Mouse (Mus musculus) erythroblast, adult 5-6 weeks (primary cell): Measurements from ENCODE around the gene Arhgap19. TPM values are rescaled to one million over a fixed set of nuclear protein-coding genes. Genes with fewer than 3 reads are reported as not detected.

Experiments
- ATAC-seq: replicated peaks from 2 replicates; pipeline ENCODE4 v1.8.0; 2016; ENCODE audit warnings: moderate number of reproducible peaks, mild to moderate bottlenecking, moderate TSS enrichment, inconsistent platforms; ENCODE audit not compliant: poor library complexity, low FRiP score, severe bottlenecking
- total RNA-seq, 2 experiments: library from RNA; stranded (forward) in 1 of 2; stranded (reverse) in 1 of 2; fragments of 150-400 nt in 1 of 2; fragments of 200-764, 138-1000 nt in 1 of 2; gene quantifications; 2 replicates each; pipeline versions ENCODE4 v1.2.3 to v1.2.4; 2015 to 2017; ENCODE audit warnings: low replicate concordance in 2 of 2

Gene Arhgap19
- 17.5 and 28.6 TPM in 2 replicates for total RNA-seq (2015; ENCODE audit: low replicate concordance)
- total RNA-seq (2017; ENCODE audit: low replicate concordance) = 28.1 and 28.3 TPM in 2 replicates

DNA sequence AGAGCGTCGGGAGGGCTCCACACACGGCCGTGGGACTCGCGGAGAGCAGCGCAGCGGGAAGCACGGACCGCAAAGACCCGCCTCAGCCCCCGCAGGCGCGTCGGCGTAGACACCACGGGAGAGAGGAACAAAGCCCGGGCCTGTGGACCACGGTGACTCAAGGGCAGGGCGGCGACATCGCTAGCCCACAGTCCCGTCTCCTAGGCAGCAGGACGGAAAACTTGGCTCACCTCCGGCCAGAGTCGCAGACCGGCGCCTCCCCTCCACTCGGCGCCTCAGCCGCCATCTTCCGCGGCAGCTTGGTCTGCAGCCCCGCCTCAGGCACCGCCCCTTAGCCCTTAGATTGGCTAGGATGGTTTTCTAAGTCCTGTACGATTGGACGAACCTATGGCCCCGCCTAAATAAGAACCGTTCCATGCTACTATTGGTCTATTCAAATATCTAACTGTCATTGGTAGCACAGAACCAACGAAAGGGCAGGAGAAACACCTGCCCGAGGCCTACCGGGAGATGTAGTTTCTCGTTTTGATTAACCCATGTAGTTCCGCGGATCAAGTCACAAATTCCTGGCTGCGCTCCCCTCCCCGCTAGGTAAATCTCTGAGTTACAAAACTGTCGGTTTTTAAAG lies at the start of gene Arhgap19:
Gene Arhgap19, minus strand, starts transcription at position 306 of the 628 bp plus-strand sequence.
- peak; percentile 97 for ATAC-seq

DNA sequence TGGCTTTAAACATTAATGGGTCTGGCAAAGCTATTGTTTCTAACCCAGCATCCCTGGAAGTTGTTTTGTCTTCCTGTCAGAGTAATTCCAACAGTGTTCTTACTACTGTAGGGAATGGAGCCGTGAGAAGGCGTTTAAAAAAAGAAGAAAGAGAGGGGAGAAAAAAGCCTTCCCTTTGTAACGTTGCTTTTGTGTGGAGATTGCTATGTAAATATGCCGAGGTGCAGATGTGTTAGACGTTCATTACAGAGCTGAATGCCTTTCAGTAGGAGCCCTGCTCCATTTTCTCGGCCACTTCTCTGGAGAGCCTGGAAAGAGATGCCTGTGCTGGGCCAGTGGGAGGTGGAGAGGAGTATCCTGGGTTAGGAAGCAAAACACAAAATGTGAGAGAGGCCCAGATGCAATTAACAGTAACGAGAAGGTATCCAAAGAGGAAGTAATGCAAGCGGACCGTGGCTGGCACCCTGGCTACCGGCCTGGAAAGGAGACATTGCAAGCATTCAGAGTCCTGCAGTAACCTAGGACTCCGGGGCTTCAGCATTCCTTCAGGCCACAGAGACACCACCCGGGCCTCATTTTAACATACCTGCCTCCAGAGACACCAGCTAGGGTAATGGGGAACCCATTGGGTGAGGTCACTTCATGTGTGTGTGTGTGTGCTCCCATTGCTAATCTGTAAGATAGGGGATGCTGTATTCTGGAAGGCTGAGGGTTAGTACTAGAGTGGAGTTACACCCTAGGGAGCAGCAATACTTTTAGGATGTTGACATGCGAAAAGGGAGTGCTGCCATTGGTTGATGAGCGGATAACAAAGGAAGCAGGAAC lies 49.1 kb upstream of the Arhgap19 start:
- ATAC-seq = no peak

DNA sequence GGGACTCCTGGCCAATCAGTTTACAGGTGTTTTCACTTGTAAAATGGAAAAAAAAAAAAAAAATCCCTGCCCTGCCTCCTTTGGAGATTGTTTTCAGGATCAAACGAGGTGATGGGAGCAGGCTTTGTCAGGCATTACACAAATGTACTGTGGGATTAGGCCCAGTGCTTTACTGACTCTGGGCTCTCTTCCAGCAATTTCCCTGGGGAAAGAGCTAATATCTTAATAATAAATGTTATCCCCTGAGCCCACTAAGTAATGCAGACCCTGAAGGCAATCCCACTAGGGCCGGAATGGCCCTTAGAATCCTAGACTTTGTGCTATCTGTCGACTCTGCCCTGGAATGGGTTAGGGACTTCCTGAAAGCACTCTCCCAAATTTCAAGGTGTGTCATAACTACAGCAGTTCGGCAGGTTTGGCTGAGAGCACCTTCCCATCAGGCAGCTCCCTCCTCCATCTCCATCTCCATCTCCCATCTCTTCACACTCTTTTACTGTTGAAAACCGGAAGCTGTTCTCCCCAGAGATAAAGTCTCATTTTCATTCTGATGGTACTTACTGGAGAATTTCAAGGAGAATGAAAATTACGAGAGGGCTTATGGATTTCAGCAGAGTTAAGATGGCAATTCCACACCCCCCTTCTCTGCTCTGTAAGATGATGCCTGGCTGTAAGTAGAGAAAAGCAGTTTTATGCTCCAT lies 48.3 kb upstream of the Arhgap19 start:
- no peak for ATAC-seq

DNA sequence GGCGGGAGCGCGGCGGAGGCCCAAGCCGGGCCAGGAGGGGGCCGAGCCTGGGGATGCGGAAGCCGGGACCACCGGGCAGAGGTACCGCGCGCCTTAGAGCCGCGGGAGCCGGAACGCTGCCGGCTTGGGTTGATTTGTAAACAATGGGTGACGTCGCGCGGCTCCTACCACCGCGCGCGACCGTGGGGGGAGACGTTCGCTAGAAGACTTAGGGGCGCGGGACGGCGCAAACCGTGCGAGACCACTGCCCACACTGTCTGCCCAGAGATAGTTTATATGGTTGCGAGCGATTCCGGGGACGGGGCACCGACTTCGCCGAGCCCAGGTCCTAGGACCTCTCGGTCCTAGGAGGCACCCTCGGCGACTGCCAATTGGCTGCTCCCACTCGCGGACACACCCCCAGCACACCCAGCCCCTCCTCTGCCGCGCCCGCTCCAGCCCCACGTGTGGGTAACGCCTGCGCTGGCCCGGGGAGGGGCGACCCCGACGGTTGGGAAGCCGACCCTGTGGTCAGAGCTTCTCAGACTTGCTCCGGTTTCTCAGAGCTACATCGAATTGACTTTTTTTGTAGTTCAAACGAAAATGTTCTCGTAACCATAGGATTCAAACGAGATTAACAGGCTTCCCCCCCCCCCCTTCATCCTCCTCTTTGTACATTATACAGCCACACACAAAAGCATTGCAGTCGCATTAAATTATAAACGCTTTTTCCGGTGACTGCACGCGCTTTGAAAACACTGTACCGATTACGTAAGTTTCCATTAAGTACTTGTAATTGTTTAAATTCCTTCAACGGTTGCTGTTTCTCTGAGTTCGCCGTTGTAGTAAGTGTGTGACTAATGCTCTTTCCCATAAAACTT lies 46.4 kb upstream of the Arhgap19 start, which contains the start of gene Frat2:
Gene Frat2, minus strand, starts transcription at position 141 of the 860 bp plus-strand sequence.
- ATAC-seq = peak; percentile 96

DNA sequence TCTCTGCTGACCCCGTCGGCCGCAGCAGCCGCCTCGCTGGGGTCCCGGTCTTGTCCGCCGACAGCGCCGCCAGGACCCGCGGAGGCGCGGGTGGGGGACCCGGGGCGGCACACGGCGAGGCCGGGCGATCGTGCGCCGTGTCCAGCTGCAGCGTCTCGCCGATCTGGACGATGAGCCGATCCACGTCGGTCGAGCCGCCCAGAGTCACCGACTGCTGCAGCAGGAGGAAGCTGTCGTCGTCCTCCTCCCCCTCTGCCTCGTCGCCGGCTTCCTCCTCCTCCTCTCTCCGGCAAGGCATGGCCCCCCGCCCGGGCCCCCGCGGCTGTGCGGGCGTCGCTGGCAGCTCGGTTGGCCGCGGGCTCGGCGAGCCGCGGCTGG lies 45.8 kb upstream of the Arhgap19 start:
- ATAC-seq = peak; percentile 10; the same call in 1 of the 2 replicates

DNA sequence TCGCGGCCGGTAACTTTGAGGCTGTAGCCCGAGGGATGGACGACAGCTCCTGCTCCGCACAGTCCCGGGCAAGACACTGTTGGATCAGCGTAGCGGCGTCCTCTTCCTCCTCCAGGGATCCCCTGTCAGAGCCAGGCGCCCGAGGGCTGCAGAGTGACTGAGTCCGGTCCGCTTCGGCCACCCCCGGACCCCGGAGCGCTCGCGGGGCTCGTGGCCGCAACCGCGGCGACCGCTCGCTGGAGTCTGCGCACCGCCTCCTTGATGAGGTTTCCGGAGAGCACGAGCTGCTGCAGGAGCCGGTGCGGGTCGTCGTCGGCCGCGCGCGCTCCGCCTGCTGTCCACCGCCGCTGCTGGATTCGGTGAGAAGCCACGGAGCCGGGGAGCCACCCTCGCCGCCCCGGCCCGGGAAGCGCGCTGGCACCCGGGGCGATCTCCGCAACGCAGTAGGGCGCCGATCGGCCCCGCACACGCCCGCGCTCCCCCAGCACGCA lies 45.3 kb upstream of the Arhgap19 start:
- ATAC-seq = no peak

DNA sequence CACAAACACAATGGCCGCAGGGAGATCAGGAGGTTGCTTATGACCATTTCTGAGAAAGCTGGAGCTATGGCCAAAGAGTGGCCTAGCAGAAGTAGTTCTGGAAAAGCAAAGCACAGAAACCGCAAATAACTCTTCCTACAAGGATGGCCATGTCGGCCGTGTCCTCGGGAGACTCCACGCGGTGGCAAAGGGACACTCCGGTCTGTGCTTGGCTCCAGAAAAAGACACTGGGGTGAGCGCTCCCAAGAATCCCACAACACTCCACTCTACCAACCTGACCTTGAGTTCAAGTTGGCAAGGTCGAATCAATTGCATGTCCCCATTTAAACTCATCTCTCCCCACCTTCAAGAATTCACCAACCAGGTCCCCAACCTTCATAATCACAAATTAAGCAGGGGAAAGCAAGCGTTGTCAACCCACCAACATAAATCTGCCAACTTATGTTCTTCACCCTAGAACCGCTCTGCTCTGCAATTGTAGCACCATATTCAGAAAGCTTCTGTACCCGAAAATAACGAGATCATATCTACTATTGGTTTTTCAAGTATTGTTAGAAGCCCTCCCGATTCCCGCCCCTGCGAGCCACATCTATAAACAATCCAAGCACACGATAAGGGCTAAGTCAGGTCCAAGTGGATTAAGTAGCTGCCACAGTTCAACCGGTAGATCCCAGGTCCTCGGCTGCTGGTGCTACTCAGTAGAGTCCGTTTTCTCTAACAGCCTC lies 44.7 kb upstream of the Arhgap19 start:
- no peak for ATAC-seq

DNA sequence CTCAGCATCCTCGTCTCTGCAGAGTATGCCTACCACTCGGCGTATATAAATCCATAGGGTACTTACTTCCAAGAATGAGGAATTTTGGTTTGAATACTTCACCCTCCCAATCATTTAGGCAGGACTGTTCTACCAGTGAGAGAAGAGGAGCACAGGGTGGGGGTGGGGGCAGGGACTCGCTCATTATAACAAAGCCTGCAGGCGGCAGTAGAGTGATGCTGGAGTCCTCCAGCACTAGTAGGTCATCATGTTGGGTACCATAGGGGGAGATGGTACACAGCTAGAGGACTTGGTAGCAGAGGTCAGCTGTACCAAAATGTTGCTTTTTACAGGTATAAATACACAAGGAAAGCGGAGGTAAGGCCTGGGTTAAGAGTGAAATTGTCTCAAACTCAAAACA lies 42.5 kb upstream of the Arhgap19 start:
- no peak for ATAC-seq

DNA sequence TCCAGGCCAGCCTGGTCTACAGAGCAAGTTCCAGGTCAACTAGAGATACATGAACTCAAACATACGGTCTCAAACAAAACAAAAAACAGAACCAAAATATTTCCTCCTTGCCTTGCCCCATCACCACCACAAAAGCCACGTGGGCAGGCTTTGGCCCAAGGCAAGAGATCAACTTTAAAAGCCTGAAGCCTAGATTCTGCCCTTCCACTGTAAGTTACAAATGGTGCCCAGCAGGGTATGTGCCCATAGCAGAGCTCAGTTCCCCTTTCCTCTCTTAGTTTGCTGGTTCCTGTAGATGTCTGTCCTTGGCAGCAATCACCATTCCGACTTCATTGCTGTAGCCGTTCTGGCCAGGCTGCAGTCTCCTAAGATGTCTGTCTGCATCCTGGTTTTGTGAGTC lies 40.9 kb upstream of the Arhgap19 start:
- ATAC-seq = no peak

DNA sequence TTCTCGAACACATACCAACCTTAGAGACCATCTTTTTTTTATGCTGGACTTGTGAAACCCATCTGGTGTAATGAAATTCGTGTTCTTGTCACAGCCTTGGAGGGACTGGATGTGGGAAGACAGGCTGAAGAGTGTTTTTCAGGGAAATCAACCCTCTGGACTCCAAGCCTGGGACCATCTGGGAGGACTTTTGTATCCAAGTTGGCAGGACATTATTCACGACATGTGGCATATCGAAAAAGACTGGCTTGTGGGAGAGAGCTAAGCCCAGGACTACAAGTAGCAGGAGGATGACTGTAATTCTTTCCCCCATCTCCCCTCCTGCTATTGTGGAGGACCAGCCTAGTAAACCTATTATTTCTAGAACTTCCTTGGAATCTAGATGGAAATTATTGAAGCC lies 40.3 kb upstream of the Arhgap19 start:
- ATAC-seq = no peak

DNA sequence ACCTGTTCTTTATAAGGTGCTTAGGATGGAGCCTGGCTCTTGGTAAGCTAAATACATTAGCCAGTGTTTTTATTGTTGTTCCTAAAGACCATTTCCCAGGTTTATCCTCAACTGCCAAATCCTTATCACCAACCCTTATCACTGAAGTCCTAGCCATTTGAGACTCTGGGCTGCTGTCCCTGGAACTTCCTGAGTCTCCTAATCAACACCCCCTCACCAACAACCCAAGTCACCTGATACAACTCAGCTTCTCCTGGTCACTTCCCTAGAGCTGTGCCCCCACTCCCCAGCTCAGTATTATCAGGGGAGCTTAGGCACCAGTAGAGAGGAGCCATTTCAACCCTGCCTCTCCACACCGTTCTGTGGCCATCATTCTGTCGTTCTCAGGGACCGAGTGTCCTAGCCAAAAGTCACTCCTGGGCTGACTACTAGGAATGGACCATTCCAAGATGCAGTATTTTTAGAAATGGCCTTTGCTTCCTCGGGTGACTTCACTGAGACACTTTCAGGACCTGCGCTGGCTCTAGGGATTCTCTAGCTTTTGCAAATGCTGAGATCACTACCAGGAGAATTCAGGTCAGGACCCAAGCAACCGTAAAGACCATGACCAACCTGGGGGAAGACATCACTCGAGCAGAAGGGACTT lies 39.4 kb upstream of the Arhgap19 start:
- no peak for ATAC-seq

DNA sequence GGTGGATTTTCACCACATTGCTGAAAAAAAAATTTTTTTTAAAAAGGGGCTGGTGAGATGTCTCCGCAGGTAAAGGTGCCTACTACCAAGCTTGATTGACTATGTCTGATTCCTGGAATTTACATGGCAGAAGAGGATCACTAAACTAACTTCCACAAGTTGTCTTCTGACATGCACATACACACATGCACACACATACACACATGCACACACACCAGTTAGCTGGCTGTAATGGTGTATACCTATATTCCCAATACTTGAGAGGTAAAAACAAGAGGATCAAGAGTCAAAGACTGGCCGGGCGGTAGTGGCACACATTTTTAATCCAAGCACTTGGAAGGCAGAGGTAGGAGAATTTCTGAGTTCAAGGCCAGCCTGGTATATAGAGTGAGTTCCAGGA lies 37.8 kb upstream of the Arhgap19 start:
- no peak for ATAC-seq

DNA sequence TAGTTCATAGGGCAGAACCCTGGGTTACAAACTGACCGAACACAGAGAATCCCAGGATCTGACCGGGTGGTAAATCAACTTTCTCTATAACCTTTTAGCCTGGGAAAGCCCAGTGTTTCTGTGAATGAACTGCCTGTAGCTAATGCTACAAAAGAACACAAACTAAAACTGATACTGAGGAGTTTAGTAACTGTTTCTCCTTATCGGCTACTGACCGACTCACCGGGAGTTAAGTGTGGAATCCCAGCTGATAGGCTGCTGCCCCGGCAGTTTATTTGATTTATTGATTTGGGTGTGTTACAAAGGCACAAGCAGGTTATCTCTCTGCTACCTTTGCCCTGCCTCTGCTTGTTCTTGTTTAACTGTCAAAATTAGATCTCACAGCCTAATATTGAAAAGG lies 37.0 kb upstream of the Arhgap19 start:
- ATAC-seq = no peak

DNA sequence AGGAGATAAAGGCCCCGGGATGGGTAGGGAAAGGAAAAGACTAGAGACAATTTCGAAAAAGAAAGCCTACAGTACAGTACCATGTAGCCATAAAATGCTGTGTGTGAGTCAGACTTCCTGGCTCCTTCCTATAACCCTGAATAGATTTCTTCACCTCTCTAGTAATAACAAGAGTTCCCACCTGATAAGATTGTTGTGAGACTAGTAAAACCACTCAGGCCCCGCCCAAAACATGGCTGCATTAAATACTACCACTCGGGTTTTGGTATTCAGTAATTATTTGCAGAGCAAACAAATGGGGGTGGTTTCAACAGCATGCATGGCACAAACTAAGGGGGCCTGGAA lies 36.0 kb upstream of the Arhgap19 start:
- ATAC-seq = peak; percentile 25

DNA sequence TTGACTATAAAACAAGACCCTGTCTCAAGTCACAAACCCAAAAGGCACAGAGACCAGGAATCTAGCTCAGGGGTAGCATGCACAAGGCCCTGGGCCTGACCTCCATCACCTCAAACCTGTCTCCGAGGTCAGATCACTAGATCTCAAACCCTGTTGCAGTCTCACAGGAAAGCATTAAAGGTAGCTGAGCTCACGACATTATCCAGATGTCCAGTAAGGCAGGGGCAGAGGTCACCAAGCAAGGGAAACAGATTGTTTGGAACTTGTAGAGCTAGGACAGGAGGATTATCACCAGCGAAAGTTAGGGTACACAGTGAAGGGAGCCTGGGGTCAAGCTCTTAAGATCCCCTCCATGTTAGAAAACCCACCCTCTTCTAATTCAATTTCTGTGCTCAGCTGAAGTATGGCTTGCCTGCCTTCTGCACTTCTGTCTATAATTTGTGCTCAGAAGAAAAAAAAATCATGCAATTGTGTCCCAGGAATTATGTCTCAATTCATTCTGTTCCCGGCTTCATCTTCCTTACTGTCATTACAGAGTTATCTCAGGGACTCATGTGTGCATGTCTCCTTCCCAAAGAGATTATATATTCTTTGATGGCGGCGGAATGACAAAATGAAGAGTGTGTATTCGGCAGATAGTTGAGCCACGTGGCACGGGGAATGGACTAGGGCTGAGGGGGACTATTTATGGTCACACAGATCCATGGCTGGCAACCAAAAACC lies 35.5 kb upstream of the Arhgap19 start:
- peak; percentile 57 for ATAC-seq

DNA sequence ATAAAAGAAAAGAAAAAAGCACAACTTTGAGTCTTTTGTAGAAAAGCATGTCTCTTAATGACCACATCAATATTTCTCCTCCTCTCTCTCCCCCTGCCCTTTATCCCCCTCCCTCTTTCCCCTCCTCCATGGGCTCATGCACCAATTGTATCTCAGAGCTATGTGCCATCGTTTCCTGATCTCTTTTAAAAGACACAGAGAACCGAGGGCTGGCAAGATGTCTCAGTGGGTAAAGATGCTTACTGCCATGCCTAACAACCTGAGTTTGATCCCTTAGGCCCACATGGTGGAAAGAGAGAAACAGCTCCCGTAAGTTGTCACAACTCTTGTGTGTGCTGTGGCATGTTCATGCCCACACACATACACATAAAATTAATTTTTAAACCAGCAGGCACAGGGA lies 34.9 kb upstream of the Arhgap19 start:
- ATAC-seq = no peak

DNA sequence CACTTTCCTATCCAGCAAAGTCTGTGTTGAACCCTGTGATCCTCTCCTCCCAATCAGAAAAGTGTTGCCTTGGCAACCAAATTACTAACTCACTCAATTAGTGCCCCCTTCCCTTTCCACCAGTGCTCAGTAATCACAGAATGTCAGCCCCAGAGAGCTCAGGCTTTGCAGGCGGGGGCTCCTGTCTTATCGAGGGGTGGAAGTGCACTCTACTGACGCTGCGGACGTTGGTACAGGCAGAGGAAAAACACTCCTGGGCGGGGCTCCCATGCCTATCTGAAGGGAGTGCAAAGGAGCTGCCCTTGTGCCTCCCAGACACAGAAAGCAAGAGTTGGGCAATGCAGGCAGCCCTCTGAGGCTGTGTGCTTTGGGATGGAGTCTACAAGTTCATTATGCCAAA lies 34.0 kb upstream of the Arhgap19 start:
- peak; percentile 84 for ATAC-seq

DNA sequence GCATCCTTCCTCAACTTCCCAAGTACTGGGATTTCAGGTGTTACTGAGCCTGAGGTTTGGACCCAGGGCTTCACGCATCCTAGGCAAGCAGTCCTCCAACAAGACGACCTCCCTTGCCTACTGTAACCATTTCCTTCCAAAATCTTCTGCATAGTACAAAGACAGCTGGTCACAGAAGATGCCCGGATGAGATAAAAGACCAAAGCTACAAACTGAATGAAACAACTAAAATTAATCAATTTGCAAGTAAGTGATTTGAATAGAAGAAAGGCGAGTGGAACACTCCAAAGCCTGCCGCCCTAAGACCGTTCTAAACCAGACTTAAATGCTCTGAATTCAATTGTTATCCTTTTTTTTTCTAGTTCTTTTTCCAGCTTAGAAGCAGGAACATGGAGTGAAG lies 33.6 kb upstream of the Arhgap19 start:
- ATAC-seq = no peak
